Mouse (Mus musculus) kidney, adult 11 months (tissue): ENCODE data around the gene Gm10799.
"Not testable (repeated sequence)": the region's sequence is repeated elsewhere in the genome, so short reads cannot be mapped to it uniquely, and the experiment has no call there.

ENCODE experiments used
- DNase-seq: peaks from one replicate; pipeline ENCODE4 v3.0.0; 2022

The Gm10799 gene

GRCm38 (mm10) chr2:104068450-104068849 lies at the start of gene Gm10799:
TSS of gene Gm10799 (minus strand) at chr2:104068550.
- not testable (repeated sequence) for DNase-seq

DNA sequence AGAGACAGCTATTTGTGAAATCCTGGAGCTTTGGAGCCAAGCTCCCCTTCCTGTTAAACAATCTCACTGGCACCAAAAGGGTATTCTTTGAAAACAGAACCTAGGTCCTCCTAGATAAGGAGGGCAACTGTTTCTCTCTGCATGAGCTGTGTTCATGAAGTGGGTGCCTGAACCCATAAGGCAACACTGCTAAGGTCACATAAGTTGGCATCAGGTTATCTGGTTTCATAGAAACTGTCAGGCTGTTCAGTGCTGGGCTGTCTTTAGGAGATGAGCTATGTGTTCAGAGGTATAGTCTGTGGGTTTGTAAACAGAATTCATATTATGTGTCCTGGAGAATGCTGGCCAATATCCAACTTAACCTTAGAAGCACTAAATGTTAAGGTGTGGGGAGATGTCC lies 48.8 kb upstream of the Gm10799 start:
- not testable (repeated sequence) for DNase-seq

DNA sequence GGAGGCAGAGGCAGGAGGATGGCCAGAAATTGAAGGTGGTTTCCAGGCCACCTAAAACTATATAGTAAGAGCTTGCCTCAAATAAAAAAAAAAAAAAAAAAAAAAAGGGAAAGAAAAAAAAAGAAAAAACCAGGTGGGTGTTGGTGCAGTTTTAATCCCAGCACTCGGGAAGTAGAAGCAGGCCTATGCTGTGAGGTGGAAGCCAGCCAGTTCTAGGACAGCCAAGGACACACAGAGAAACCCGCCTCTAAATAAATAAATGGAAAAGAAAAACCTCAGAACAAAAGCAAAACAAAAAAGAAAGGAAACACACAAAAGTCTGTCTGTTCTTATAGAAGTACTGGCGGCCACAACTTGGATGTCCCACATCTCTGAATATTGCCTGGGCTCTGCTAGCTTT lies 46.5 kb upstream of the Gm10799 start:
- DNase-seq = no peak

DNA sequence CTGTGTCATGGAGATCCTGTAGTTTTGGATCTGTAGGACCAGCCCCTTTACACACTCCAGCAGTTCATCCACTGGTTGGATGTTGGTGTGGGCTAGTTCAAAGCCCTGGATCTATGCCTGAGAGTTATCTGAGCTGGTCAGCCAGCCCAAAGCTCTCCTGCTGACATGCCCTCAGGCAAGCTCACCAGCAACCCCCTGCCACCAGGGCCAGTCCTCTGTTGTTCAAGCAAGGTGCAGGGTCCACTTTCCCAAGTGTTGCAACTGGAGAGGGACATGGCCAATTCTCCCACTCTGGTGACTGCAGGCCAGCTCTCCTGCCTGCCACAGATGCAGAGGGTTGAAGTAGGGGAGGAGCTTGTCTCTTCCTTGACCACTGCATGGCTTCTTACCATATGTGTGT lies 45.2 kb upstream of the Gm10799 start:
- not testable (repeated sequence) for DNase-seq

GRCm38 (mm10) chr2:104111170-104111797 lies 42.9 kb upstream of the Gm10799 start:
- DNase-seq = not testable (repeated sequence)

- DNase-seq = no peak
Measured at GRCm38 (mm10) chr2:104110031-104110430, 41.7 kb upstream of the Gm10799 start.

DNA sequence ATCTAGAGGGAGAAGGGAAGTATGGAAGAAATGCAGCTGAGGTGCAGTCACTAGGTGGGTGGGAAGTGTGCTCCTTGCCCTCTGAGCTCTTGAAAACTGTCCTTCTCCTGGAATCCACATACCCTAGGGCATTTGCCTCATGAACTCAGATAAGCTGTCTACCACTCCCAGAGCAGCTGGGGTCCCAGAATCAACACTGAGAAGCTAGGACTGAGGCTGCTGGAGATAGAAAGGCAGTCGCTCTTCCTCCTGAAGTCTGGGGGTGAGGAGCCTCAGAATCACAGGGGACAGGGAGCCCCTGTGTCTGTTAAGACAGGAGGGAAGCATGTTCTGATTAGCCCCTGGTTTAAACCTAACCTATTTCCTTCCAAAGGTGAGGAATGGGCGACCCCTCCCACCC lies 41.2 kb upstream of the Gm10799 start:
- DNase-seq = no peak

DNA sequence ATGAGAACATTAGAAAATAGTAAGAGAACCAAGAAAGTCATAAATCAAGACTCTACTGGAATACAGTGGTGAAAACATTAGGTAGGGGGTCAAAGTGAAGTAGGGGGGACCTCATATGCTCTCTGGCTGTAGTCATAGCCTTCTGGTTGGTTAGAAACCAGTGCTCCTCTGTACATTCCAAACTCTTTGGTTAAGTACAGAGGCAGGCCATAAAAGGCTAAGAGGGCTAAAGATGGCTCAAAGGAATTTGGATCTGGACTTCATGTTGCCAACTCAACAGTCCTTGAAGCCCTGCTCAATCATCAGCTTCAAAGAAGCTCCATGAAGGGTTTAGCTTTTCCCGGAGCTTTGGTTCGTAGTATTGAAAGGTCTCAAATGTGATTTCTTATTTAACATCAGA lies 40.7 kb upstream of the Gm10799 start:
- DNase-seq = not testable (repeated sequence)

GRCm38 (mm10) chr2:104104800-104105199 lies 36.5 kb upstream of the Gm10799 start:
- no peak for DNase-seq

- DNase-seq = no peak
Measured at GRCm38 (mm10) chr2:104099946-104100345, 31.6 kb upstream of the Gm10799 start.

- no peak for DNase-seq
Measured at GRCm38 (mm10) chr2:104099231-104099585, 30.9 kb upstream of the Gm10799 start.

DNA sequence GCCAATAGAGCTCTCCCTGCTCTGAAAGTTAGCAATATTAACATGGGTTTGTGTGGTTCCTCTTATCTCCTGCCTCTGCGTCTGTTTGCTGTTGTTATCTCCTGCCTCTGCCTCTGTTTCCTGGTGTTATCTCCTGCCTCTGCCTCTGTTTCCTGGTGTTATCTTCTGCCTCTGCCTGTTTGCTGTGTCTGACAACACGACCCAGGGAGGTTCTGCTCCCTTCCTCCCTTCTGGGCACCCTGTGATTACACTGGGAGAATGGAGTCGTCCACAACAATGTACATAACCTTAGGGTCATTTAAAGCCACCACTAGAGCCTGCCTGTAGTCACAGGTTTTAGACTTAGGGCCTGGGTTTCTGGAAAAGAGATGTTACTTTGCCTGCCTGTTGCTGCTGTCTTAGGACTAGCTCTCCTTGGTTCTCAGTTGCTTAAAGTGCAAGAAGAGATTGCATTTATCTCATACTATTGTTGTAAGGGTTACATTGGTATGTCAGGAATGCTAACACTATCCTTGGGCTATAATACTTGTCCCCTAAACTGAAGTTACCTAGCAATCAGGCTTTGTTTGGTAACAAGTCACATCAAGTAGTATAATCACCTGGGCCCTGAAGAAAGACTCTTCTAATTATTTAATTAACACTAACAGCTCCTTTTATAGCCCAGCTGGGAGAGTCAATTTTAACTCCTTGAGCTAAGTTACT lies 30.3 kb upstream of the Gm10799 start:
- no peak for DNase-seq

- not testable (repeated sequence) for DNase-seq
Measured at GRCm38 (mm10) chr2:104097396-104097795, 29.0 kb upstream of the Gm10799 start.

DNA sequence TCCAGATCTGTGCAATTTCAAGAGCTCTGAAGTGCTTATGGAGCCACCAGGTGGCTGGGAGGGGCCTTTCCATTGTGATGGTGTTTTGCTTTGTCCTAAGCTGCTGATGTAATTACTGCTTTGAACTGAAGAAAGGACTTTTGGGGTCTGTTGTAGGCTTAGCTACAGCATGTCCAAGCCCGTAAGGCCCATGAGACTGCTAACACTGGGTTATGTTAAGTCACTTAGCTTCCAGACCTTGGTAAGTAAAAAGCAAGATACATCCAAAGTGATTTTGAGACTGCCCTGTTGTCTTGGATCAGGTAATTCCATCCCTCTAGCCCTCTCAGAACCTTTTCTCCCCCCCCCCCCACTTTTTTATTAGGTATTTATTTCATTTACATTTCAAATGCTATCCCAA lies 28.4 kb upstream of the Gm10799 start:
- not testable (repeated sequence) for DNase-seq

DNA sequence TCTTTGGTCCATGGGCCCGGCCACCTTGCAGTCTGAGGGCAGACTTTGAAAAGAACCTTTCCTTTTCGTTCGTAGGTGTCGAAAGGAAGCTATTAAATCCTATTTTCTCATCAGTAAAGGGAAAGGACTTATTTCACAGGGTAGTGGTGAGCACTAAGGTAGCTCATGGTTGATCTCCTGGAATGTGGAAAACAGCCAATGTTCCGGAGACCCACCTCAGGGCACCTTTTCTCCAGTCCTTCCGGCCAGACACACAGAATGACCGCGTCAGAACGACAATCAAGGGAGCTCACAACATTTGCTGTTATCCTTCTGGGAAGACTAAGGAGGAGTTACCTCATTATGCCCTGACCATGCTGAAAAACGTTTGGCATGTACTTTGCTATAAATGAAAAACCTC lies 27.9 kb upstream of the Gm10799 start:
- DNase-seq = no peak

GRCm38 (mm10) chr2:104095741-104096213 lies 27.4 kb upstream of the Gm10799 start, which contains the start of gene Cd59a:
TSS of gene Cd59a (plus strand) at chr2:104095801.
- peak; percentile 93 for DNase-seq

DNA sequence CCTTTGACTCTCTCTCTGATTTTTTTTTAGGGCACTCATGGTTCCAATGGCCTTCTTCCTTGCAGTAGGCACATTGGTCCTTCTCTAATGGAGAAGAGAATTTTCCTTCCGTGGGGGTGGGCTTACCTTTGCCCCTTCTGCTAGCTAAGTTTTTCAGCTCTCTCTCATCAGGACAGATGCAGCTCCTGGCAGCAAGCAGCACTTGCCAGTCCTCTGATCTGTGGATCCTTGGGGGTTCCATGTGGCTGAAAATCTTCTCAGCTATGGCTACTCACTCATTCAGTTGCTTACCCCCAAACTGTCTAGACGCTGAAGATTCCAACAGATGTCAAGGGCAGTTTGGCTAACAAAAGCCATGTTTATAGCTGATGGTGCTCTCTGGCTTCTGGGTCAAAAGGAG lies 25.0 kb upstream of the Gm10799 start:
- DNase-seq = no peak

- DNase-seq = not testable (repeated sequence)
Measured at GRCm38 (mm10) chr2:104087562-104087961, 19.2 kb upstream of the Gm10799 start.

DNA sequence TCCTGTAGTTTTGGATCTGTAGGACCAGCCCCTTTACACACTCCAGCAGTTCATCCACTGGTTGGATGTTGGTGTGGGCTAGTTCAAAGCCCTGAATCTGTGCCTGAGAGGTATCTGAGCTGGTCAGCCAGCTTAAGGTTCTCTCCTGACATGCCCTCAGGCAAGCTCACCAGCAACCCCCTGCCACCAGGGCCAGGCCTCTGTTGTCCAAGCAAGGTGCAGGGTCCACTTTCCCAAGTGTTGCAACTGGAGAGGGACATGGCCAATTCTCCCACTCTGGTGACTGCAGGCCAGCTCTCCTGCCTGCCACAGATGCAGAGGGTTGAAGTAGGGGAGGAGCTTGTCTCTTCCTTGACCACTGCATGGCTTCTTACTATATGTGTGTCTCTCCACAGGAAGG lies 15.7 kb upstream of the Gm10799 start:
- not testable (repeated sequence) for DNase-seq

DNA sequence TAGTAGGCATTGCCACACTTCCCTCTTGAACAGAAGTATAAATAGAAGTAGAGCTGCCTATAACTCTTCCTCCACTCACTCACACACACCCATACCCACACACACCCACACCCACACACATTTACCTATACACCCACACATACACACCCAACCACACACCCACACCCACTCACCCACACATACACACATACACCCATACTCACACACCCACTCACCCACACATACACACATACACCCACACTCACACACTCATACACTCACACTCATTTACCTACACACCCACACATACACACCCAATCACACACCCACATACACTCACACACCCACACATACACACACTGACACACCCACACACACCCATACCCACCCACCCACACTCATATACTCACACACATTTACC lies 14.1 kb upstream of the Gm10799 start:
- DNase-seq = peak; percentile 0

GRCm38 (mm10) chr2:104081436-104082050 lies 13.2 kb upstream of the Gm10799 start:
- DNase-seq = not testable (repeated sequence)

GRCm38 (mm10) chr2:104078285-104078684 lies 9.9 kb upstream of the Gm10799 start:
- DNase-seq = not testable (repeated sequence)

- DNase-seq = peak; percentile 66
Measured at GRCm38 (mm10) chr2:104069704-104070185, 1.4 kb upstream of the Gm10799 start, which contains the start of gene Cd59b. TSS of gene Cd59b (plus strand) at chr2:104069849.

DNA sequence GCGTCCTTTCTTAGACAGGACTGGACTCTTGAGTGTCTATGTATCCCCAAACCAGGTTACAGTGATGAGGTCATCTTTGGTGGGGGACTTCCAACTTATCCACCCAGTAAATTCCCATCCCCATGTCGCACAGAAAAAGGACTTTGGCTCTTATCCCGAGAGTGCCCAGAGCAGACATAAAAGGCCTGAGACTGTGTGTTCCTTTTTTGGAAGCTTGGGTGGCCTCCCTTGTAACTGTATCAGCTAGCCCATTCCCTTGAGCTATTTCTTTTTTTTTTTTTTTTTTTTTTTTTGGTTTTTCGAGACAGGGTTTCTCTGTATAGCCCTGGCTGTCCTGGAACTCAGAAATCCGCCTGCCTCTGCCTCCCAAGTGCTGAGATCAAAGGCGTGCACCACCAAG lies 2.8 kb downstream of the Gm10799 start, which contains the start of gene Gm10912:
Gene Gm10912 (plus strand): TSS at position 301 of the 400 bp plus-strand sequence.
- DNase-seq = not testable (repeated sequence)
